Mouse (Mus musculus): ENCODE data around the gene Usp3.
A peak's percentile ranks its signal among the peaks of the same experiment; 100 is the strongest.

Gene Usp3

DNA sequence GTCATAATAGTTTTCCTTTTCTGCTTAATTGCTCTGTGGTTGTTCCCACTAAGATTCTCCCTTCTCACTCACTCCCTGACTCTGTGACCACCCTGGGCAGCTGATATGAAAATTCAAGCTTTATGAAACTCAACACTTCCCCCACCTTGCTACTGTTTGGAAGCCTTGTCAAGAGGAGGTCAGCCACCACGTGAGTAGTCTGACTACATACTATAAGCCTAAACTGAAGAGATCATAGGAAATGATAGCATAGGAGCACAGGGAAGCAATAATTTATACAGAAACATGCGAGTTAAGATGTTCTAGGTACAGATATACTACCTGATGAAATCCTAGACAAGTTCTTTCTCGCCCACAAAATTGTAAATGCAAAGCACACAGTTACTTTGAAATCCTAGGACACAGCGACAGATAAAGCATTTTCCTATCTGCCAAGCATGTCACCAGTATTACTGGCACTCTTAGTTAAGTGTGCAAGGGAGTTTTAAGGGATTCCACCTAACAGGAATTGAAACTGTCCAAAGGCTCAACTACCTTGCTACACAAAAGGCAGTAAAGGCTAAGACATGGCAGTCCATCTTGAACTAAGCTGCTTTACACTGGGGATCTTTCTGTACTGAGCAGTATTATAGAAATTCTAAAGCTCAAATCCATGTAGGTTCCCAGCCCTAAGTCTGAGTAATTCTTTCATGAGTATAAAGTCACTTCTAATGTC lies 20.8 kb downstream of the Usp3 start:
- no peak for DNase-seq (ENCODE audit: low spot score)

DNA sequence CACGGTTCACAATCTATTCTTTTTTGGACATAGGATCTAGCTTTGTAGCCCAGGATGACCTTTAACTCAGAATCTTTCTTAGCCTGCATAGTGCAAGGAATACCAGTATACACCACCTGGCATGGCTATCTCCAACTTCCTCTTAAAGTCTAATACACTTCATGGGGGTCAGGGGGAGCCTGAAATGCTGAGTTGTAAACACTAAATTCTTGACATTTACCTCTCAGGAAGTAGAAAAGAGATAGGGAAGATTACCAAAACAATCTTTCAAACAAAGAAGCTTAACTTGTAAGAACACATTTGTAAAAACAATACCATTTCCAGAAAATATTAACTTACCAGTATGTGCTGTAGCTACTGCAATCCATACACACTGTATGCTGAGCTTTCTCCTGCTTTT lies 30.7 kb downstream of the Usp3 start:
- no peak for DNase-seq (ENCODE audit: low spot score)

DNA sequence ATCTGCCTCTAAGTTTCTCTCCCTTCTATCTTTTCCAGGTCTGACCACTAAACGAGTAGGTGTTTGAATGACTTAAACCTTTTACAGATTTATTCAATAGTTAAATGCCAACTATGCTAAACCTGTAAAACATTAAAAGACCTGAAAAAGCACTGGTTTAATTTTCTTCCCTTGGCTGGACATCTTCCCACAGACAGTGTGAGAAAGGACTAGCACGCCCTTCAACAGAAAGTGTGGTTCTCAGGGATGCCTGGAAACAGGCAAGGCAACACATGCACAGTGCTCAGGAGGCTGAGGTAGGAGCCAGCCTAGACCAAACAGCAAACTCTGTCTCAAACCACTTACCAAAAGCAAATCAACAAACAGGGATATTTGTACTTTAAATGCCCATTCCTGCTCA lies 31.4 kb downstream of the Usp3 start:
- no peak for DNase-seq (ENCODE audit: low spot score)

DNA sequence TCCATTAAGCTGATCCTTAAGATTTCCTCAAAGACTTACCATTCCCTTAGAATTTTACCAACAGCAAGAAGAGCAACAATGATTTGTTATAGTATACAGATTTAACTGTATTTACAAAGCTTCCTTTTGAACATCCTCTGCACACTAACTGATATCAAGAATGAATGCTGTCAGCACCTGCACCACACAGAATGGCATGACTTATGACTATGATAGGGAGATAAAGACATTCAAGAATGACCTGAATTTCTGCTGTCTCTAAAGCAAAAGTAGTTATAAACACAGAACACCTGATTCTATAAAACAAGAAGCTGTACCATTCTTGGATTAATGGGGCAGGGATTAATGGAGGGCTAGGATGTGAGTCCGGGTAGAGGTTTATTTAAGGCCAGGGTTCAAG lies 32.2 kb downstream of the Usp3 start:
- DNase-seq (ENCODE audit: low spot score), result no peak

DNA sequence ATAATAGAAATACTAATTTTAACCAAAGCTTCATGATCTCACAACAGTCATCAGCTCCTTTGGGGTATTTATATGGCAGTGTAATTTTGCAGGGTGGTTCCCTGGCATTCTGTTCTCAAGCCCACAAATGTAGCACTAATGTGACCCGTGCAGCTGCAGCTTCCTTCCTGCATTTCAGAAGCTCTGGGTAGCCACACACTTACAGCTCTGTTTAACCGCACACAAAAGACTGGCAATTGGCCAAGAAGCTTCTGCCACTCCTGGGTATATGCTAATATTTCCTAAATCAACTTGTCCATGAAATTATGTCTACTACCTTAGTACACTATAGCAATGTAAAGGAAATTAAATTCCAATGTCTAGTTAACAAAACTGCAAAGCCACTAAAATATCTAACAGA lies 32.6 kb downstream of the Usp3 start:
- peak; percentile 52 for DNase-seq (ENCODE audit: low spot score)

DNA sequence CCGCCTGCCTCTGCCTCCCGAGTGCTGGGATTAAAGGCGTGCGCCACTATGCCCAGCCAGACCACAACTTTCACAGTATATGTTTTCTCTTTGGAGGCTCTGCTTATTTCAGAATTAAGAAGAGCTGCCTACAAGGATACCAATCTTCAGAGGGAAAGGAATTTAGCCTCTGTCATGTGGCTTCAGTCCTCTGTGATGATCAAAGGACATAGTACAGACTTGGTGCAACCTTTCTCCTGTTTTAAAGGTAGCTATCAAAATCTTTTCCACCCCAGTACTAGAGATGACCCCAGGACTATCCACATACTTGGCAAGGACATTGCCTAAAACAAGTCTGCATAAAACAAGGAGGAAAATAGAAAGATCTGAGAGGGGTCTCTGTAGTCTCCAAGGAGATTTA lies 34.0 kb downstream of the Usp3 start:
- no peak for DNase-seq (ENCODE audit: low spot score)

DNA sequence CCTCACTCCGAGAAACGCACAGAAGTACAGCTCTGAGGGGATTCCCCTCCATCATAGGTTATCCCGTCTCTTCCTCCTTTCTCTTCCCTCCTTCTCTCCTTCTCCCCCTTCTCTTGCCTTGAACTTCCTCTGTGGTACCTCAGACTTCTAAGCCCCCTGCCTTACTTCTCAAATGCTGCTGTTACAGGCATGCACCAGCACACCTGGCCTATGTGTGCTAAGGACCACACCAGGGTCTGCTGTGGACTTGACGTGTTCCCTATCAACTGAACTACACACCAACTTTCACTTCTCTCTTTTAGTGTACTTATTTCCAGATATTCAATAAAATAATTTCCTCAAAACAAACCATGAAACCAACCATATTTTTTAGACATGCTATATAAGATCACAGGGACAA lies 50.2 kb downstream of the Usp3 start:
- no peak for DNase-seq (ENCODE audit: low spot score)

DNA sequence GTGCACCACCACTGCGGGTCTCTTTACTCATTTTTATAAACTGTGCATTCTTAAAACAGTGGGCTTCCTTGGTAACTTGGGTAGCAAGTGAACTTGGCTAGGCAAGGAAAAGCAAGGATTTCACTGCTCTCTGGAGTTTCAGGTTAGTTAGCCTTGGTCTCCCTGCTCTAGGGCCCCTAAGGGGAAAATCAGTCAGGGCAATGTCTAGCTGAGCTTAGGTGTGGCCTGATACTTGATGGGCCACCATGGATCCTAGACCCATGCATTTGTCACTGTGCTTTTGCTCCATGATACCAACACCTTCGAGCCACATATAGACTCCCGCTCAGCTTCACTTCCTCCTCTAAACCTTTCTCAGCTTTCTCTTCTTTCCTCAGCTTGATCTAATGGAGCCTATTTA lies 71.3 kb downstream of the Usp3 start:
- no peak for DNase-seq (ENCODE audit: low spot score)

DNA sequence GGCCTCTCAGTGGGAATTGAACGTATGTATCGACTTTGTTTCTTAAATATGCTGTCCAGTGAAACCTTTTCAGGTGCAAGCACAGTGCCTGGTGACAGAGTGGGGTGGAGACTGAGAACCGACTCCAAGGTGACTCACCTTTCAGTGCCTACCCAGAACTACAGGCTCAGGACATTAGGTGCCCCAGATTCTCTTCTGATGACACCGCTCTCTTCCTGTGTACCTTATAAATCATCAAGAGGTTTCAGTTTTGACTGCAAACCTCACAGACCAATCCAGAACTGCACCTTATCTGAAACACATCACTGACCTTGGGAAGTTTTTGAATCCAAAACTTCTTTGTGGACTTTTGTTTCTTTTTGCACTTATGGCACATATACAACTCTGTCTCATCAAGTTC lies 72.6 kb downstream of the Usp3 start:
- DNase-seq (ENCODE audit: low spot score), result no peak

GRCm38 (mm10) chr9:66518901-66519300 lies 74.0 kb downstream of the Usp3 start:
- DNase-seq (ENCODE audit: low spot score), result no peak

- DNase-seq (ENCODE audit: low spot score), result no peak
Measured at GRCm38 (mm10) chr9:66518251-66518650, 74.7 kb downstream of the Usp3 start.

DNA sequence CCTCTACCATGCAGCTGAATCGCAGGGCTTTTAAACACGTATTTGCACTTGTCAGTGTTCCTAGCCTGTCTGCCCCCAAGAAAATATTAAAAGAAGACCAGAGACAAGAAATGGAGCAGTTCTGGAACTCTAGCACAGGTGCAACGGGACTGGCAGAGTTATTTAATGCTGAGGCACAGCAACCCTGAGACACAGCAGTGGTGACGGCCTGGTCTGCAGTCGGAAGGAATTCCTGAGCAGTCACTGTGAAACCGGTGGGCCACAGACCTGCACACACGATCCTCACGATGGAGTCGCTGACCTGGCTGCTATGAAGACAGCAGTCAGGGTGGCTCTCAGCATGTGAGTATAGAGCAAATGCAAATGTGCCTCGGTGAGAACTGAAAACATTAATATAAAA lies 75.2 kb downstream of the Usp3 start:
- no peak for DNase-seq (ENCODE audit: low spot score)

DNA sequence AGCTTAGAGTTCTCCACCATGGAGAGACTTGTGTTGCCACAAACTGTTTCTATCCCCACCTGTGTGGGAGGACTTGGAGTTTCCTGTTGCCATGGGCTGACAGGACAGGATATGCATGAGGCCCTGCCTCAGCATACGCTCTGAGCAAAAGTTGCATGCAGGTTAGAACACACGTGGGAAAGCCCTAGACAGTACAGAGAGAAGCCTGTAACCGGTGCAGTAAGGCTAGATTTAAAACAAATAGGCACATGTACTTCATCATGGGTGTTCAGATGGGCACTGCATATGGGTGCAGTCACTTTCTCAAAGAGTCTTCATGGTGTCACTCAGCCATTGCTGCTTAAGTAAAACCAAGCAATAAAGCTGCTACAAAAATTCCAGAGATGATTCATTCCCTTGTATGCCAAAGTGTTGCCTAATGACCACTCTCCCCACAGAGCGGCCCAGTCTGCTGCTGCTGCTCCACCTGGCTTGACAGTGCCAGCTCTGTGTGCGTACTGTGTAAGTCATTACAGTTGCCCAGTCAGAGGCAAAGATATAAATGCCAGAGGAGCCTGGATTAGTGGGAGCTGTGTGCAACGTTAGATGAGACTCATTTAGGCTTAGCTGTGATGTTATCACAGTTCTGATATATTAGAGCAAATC lies 76.5 kb downstream of the Usp3 start:
- DNase-seq (ENCODE audit: low spot score), result no peak

GRCm38 (mm10) chr9:66515680-66516210 lies 77.2 kb downstream of the Usp3 start:
- DNase-seq (ENCODE audit: low spot score), result no peak

GRCm38 (mm10) chr9:66515115-66515514 lies 77.8 kb downstream of the Usp3 start:
- no peak for DNase-seq (ENCODE audit: low spot score)

DNA sequence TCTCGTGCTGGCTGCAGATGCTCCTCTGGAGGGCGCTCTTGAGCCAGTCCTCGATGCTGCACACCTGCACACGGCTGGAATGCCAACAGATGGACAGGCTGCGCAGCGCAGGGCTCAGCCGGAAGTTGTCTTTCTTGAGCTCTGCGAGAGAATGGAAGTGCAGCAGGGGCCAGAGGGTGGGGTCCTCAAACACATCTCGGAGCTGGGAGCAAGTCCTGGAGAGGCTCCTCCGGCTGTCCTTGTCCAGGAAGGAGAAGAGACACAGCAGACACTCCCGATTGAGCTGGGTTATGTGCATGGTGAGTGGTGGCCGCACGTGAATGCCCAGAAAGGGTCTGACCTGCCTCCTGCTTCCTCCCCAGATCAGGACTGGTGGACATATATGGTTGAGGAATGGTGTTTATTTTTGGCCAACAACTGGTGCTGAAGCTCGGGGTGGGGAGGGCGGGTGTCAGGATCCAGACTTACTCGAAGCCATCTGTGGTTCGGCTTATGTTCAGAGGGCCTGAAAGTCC lies 78.6 kb downstream of the Usp3 start, which contains the start of gene Fbxl22:
Gene Fbxl22, minus strand, starts transcription at position 338 of the 515 bp plus-strand sequence.
- peak; percentile 71 for DNase-seq (ENCODE audit: low spot score)

- DNase-seq (ENCODE audit: low spot score), result no peak
Measured at GRCm38 (mm10) chr9:66513661-66514255, 79.2 kb downstream of the Usp3 start.

DNA sequence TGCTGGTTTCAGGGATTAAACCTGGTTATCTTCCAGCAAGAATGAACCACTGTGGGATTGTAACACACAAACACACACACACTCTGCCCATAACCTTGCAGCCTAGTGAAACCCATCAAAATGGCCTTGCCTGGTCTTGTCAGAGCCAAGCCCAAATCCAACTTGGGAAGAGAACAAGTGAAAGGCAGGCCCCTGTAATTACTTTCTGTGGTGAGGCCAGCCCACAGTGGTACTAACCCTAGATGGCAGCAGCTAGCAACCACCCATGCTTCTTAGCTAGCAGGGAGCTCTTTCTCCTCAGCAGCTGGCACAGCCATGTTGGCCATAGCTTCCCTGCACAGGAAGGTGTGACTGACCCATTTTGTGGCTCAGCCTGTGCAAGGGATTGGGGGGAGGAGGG lies 79.8 kb downstream of the Usp3 start:
- DNase-seq (ENCODE audit: low spot score), result no peak

- DNase-seq (ENCODE audit: low spot score), result peak; percentile 88
Measured at GRCm38 (mm10) chr9:66512351-66512671, 80.6 kb downstream of the Usp3 start.

GRCm38 (mm10) chr9:66511580-66512350 lies 81.2 kb downstream of the Usp3 start:
- DNase-seq (ENCODE audit: low spot score), result peak; percentile 93

DNA sequence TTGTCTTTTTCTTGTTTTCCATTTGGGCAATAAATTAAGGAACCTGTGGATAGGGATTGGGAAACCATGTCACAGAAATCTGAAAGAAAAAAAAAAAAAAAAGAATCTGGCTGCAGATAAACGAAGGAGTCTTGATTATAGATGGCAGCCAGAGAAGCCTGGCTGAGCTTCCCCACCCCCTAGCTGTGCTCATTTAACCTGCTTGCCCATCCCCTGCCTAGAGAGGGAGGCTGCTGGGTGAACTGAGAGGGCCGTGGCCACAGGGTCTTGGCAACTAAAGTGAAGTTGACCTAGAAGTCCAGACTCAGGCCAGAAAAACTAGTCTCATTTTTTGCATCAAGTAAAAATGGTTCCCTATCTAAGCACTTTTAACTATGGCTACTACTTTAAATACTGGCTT lies 82.0 kb downstream of the Usp3 start:
- no peak for DNase-seq (ENCODE audit: low spot score)

DNA sequence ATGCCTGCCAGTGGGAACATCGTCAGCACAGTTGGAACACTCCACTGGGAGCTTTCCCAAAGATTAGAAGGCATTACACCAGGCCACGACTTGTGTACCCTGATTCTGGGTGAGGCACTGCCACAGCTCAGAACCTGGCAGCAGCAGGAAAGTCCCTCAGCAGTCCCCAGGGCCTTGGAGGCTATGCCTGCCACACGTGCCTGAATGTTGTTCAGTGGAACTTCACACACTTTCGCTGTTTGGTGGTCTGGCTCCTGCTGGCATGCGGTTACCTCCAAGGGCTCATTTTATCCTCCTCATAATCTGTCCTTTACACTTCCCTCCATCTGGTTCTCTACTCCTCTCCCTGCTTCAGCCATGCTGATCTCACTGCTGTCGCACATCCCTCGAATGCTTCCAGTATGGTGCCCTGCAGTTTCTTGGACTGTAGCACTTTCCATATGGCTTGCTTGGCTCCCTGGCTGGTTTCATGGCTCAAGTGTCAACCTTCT lies 82.5 kb downstream of the Usp3 start:
- DNase-seq (ENCODE audit: low spot score), result no peak

Data from lung, postnatal 25 days (tissue).